Mouse (Mus musculus) ES-CJ7 (cell line): ENCODE data around the gene Lsamp.

Experiments
- DNase-seq: peaks from one replicate; pipeline ENCODE4 v3.0.0; 2011; ENCODE audit warnings: low read depth, low spot score

Gene Lsamp

GRCm38 (mm10) chr16:42033449-42033848 is 2049.3 kb downstream of the Lsamp start:
- no peak for DNase-seq

- no peak for DNase-seq
Observed at GRCm38 (mm10) chr16:42048138-42048537, 2064.0 kb downstream of the Lsamp start.

- DNase-seq = no peak
Observed at GRCm38 (mm10) chr16:42059927-42060326, 2075.8 kb downstream of the Lsamp start.

DNA sequence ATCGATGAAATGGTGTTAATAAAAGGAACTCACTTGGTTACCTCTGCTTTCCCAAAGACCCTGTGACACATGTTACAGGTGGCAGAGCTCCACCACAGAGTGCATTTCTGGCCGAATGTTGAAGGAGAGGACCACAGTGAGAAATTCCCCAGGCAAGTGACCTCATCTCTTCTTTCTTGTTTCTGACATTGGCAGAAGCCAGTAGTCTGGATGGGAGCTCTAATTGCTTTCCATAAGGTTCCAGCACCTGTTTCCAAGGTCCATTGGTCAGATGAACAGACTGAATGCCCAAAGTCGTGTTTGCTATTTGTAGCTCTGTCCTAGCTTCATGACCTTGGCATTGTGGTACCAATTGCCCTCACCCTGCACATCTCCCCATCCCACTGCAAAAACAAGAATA is 2090.2 kb downstream of the Lsamp start:
- DNase-seq = no peak

GRCm38 (mm10) chr16:42079573-42079972 is 2095.4 kb downstream of the Lsamp start:
- DNase-seq = no peak

DNA sequence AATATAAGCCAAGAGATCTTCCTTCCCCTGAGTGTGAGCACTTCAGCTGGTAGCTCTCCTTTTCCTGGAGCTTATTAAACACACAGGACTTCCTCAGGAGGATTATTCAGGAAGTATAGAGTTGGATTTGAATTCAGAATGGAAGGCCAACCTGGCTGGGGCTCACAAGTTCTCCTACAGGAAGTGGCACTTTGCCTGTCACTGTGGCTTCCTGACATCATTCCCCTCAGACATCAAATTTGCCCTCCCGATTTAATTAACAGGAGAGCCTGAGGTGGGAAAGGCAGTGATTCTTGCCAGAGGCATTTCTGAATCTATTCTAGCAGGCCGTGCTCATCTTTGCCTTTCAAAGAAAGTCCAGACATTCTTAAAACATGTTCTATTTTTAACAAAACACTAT is 2097.4 kb downstream of the Lsamp start:
- no peak for DNase-seq

DNA sequence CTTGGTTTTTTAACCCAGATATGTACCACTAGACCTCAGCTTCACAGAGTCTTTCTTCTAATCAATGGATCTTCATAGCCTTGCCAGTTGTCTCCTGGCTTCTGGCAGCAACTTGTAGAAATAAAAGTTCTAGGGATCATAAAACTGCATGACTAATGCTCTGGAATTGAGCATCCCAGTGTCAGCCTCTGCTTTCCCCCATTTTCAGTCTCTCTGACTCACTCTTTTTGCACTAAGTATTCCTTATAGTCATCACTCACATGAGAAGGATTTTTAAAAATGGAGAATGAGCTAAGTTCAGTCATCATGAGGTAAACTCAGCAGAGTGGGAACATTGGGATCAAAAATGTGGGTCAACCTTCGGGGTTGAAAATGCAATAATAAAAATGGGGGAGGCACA is 2113.3 kb downstream of the Lsamp start:
- DNase-seq = no peak

DNA sequence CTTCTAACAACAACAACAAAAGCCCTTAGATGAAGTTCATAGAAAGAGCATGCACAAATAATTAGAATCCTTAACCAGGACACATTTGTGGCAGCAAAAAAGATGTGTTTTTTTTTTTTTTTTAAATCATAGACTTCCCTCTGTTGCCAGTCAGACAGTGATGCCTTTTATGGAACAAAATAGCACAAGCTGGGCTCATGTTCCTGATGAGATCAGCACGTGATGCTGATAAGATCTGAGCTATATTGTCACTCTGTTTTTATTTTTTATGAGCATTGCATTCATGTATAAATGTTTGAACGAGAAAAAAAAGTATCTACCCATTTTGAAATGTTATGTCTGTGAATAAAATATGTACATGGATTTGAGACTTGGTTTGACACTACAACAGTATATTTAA is 2118.0 kb downstream of the Lsamp start:
- DNase-seq = no peak

GRCm38 (mm10) chr16:42102635-42103034 is 2118.5 kb downstream of the Lsamp start:
- no peak for DNase-seq

DNA sequence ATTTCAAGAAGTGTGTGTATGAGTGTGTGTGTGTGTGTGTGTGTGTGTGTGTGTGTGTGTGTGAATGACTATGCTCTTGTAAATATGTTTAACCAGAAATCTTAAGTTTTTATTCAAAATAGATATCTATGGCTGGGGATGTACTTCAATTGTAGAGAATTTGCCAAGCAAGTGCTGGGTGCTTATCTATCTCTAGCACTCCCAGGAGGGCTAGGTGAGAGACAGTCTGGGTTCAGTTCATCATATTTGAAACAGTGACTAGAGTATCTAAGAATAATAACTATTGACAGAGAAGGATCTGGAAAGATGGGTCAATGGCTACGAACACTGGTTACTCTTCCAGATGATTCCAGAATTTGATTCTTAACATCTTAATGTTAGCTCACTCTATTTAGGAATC is 2128.1 kb downstream of the Lsamp start:
- DNase-seq = no peak

DNA sequence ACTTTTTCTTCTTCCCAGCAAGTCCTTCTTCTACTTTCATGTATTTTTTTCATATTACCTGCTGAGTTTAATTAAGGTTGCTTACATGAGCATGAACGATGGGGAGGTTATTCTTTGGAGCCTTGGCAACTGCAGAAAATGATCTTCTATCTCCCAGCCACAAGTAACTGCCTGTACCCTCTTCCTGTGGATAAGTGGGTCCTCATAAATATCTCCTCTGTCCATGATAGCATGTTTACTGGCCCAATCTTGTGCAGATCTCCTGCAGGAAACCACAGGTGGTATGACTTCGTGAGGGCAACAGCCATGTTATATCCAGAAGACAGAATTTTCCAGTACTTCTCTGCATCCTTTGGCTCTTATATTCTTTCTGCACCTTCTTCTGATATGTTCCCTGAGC is 2129.1 kb downstream of the Lsamp start:
- DNase-seq = no peak

GRCm38 (mm10) chr16:42121788-42122187 is 2137.6 kb downstream of the Lsamp start:
- no peak for DNase-seq

GRCm38 (mm10) chr16:42123826-42124225 is 2139.7 kb downstream of the Lsamp start:
- no peak for DNase-seq

DNA sequence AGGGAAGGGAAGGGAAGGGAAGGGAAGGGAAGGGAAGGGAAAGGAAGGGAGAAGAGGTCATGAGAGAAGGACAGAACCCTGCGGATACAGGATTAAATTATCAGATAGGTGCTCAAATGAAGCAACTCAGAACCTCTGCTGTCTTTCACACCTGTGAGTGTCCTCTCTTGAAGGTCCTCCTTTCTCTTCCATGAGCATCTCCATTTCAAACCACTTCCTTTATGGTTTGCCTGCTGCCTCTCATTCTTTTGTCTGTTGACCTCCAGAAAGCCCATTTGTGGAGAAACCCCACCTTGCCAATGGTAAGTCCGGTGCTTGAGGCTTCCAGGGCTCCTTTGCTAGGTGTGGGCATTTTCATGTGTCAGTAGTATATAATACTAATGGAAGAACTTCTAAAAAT is 2141.9 kb downstream of the Lsamp start:
- peak; percentile 4 for DNase-seq

GRCm38 (mm10) chr16:42147164-42147563 is 2163.0 kb downstream of the Lsamp start:
- no peak for DNase-seq

GRCm38 (mm10) chr16:42149216-42149942 is 2165.2 kb downstream of the Lsamp start:
- DNase-seq = no peak

DNA sequence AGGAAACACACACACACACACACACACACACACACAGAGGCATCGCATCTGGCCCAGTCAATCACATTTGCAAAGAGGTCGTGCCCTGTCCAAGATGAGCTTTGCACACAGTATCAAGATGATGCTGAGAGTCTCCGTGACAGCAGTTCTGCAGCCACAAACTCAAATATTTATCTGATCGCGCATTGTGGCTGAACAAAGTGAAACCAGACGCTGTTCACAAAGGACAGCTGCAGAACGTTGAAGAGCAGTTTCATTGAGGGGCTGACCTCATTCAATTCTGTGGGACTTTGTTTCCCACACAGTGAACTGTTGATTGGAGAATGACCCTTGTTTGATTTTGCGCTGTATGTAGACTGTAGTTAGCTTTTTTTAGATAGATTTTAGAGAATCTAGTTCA is 2168.5 kb downstream of the Lsamp start:
- no peak for DNase-seq

DNA sequence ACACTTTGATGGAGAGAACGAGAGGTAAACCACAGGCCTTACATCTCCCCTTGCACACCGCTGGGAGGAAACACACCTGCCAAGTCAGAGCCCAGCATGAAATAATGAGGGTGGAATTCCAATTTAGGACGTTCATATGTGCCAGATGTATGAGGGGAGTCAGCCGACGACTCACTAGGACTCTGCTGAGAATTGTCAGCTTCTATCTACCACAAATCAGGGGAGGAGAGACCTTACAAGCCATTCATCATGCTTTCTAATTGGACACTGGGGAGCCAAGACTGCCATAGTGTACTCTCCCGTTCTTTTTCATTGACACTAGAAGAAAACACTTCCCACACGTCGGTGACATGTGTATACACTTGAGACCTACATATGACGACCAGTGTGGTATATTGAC is 2173.7 kb downstream of the Lsamp start:
- DNase-seq = no peak

- DNase-seq = peak; percentile 83
Observed at GRCm38 (mm10) chr16:42164941-42165340, 2180.8 kb downstream of the Lsamp start.

DNA sequence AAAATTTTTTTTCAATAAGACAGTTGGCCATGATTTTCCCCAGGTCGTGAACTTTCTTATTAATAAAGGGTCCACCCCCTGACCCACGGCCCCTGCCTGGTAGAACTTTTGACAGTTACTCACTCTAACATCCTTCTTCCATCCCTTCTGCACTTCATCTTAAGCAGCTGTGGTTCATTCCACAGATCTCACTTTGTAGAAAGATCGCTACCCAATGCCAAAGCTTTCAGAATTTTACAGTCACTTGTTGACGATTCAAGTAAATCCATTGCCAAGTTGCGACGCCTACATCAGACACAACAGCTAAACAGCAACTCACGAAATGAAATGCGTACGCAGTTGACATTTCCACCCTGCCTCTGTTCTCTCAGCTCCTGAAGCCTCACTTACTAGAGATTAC is 2184.1 kb downstream of the Lsamp start:
- no peak for DNase-seq

DNA sequence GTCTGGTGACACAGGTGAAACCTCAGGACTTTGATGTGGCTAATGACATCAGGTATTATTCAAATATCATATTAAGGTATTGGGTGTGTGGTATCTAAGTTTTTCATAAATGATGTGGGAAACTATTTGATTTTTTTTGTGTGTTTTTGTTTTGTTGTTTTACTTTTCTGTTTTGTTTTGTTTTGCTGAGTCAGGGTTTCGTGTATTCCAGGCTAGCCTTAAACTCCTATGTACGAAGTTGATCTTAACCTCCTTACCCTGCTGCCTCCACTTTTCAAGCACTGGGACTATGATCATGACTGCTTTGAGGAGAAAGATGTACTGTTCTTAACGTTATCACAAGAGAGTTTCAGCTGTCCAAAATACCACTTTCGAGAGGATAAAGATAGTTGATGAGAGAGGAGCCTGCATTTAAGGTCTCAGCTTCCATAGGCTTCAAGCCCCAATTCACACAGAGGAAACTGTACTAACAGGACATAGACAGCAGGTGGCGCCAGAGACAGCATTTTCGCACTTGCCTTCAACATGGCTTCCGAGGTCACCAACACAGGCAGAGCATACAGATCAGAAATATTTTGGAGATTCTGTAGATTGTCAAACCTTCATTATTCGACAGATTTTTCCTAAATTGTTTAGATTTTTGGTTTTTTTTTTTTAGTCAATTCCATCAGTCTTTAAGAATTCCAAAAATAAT is 2185.4 kb downstream of the Lsamp start:
- peak; percentile 83 for DNase-seq

DNA sequence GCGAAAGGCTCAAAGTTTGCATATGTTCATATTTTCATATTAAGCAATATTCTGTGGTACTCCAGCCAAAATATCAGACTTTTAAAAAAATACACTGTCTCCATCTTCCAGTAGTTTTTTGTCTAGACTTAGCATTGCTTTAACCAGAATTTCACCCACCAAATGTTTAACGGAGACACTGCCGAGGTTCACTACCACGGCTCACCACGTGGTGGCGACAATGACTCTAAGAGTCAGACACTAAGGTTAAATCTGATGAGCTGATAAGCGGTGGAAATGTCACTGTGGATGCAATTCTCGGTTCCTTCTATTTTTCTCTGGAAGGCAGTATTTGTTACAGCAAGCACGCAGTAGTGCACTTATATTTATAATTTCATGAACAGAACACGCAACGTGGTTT is 2188.3 kb downstream of the Lsamp start:
- peak; percentile 67 for DNase-seq

DNA sequence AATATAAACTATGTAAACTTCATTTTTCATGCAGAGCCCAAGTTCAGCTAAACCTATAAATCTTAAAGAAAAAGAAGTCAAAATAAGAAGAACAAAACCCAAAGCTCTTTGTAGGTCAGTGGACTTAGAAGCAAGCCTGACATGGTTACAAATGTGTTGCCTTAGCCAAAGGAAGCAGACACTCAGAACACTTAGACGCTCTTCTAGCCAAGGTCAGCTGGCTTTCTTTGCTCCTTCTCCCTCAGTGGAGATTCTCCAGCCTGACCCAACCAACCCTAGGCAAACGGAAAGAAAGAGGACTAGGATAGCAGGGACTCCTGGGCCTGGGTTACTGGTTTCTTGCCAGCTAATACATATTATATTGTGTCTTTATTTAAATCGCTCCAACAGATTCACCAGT is 2194.7 kb downstream of the Lsamp start:
- DNase-seq = no peak
